Mouse (Mus musculus): ENCODE measurements around the gene A4gnt.

The A4gnt gene

DNA sequence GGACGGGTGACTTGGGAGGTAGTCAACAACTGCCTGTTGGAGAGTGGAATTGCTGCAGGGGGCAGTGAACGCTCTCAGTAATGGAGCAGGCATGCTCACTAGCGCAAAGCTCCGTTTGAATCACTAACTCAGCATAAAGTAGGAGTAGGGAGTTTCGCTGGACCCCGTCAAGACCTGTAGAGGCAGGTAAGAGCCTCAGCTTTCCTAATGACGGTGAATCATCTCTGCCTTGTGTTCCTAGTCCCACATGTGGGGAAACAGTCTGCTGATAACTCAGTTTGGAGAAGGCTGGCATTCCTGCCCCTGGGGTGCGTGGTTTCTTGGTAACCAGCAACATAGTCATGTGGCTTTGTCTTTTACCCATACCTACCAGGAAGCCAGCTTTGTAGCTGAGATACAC lies 20.0 kb downstream of the A4gnt start:
- DNase-seq (ENCODE audit: extremely low spot score, low spot score): no peak

DNA sequence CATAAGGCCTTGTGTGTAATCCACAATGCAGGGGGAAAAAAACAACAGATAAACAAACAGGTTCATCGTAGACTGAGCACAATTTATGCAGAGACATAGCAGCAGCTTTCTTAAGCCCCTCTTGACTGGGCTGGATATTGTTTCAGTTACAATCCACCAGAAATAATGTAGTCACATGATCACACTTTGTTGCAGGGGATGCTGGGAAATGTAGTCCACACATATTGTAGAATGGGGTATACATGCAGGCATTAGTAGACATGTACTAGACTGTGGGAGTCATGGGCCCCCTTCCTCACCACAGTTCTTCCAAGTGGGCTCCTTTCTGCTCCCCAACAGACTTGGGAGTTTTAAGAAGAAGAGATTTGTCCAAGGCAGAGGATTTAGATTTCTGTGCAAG lies 24.5 kb downstream of the A4gnt start:
- no peak for DNase-seq (ENCODE audit: extremely low spot score, low spot score)

DNA sequence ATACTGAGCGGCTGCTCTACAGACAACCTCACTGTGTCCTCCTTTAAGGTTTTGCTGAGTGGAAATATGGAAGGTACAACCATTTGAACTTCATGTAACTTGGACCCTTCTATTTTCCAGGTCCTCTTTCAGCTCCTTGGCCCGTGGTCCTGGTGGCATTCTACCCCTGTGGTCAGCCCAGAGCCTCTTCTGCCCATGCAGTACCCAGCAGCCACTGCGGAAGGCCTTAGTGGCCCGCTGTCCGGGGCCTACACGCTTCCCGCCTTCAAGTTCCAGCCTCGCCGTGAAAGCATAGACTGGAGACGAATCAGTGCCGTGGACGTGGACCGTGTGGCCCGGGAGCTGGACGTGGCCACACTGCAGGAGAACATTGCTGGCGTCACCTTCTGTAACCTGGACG lies 24.9 kb downstream of the A4gnt start:
- no peak for DNase-seq (ENCODE audit: extremely low spot score, low spot score)

DNA sequence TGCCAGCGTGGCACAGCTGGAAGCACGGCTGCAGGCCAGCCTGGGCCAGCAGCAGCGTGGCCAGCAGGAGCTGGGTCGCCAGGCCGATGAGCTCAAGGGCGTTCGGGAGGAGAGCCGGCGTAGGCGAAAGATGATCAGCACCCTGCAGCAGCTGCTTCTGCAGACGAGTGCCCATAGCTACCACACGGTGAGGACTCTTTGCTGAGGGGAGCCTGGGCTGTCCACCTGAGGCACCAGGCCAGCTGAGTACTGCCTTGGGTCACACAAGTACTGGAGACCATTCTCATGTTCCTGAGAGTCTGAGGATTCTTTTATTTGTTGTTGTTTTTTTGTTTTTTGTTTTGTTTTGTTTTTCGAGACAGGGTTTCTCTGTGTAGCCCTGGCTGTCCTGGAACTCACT lies 25.4 kb downstream of the A4gnt start:
- no peak for DNase-seq (ENCODE audit: extremely low spot score, low spot score)

DNA sequence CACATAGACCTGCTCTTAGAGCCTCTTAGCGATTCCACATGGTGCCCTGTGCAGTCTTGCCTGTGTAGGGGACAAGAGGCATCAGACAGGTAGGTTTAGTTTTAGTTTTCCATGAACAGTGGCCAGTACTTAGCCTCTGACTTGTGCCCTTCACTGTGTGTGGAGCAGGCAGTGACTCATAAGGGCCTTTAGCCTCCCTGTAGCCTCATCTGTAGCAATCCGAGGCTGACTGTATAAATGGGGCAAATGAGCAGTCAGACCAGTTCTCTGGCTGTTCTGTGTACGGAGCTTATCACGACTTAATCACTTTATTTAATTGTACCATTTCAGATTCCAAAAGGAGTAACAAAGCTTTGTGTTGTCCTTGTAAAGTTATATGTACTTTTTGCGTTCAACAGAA lies 27.7 kb downstream of the A4gnt start:
- no peak for DNase-seq (ENCODE audit: extremely low spot score, low spot score)

DNA sequence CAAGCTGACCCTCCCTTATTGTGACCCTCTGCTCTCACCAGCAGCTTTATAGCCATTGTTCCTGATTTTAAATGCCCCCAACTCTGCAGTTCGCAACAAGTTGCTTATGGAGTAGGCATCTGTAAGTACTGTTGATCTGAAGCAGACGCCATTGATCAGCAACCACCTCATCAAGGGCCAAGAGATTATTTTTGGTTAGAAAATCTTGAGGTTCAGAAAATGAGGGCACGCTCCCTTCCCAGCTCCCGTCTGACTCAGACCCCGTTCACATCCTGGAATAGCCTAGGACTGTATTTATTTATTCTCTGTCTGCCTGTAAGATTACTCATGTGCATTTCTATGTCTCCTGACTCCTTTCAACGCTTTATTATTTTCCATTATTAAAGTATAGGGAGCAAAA lies 33.1 kb downstream of the A4gnt start:
- no peak for DNase-seq (ENCODE audit: extremely low spot score, low spot score)

DNA sequence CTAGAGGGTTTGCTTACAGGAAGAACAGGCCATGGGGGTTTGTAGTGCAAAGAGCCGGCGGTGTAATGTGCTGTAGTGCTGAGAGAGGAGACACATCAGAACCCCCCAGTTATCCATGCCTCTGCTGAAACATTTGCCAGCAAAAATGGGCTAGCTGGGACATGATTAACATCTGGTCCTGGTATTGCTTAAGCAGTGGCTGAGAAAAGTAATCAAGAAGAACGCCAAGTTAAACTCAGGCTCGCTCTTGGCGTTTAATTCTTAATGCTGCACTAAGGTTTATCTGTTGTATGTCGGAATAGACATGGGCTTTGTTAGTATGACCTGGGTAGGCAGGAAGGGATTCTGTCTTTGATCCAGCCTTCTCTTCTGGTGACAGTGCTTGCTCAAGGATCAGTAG lies 33.8 kb downstream of the A4gnt start:
- DNase-seq (ENCODE audit: extremely low spot score, low spot score): no peak

DNA sequence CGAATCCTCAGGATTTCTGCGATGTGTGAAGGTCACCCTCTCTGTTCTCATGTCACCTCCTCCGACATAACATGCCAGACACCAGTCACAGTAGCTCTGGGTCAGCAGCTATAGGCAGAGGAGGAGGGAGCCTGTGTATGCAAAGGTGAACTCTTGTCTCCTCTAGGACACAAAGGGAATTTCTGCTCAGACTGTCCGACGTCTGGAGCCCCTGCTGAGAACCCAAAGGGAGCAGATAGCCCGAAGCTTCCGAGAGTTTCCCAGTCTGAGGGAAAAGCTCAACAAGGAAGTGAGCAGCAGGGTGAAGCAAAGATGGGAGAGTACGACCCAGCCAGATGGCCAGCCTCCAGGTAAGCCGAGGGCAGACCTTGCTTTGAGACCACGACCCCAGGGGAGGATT lies 48.5 kb downstream of the A4gnt start:
- DNase-seq (ENCODE audit: extremely low spot score, low spot score): no peak

DNA sequence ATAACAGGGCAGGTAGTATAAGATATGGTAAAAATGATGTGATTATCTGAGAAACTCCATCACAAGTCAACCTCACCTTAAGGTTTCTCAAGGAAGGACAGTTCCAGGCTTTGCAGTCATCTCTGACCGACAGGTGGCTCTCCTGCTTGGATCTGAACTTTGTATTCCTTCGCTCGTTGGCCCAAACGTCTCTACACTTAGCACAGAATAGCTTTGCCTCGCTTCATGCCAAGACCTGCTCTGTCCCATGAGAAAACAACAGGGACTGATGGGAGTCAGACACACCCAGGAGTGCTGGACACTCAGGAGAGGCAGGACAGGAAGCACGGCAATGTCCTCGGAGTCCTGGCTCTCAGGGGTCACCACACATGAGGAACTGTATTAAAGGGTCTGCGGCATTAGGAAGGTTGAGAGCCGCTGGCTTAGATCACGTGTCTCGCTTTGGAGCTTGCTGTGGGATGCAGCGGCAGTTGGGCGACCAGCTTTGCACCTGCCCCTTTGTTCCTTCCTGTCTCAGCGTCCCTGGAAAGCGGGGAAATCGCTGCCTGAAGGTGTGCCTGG lies 49.4 kb downstream of the A4gnt start:
- DNase-seq (ENCODE audit: extremely low spot score, low spot score): no peak

DNA sequence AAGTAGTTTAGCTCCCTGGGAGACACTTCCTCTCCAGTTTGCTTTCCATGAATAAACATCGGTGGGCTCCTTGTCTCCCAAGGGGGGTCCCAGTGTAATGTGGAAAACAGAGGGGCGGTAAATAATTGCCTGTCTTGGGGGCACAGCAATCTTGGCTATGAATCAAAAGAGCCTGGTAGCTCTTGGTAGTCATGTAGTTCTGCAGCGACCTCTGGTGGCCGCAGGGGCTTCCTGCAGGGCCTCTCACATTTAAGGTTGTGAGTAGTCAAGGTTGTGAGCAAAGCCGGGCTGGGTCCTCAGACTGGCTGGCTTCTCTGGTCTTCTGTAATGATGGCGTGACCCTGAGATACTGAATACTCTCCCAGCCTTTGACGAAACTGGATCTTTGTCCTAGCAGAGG lies 50.1 kb downstream of the A4gnt start:
- peak; percentile 83 for DNase-seq (ENCODE audit: extremely low spot score, low spot score)

DNA sequence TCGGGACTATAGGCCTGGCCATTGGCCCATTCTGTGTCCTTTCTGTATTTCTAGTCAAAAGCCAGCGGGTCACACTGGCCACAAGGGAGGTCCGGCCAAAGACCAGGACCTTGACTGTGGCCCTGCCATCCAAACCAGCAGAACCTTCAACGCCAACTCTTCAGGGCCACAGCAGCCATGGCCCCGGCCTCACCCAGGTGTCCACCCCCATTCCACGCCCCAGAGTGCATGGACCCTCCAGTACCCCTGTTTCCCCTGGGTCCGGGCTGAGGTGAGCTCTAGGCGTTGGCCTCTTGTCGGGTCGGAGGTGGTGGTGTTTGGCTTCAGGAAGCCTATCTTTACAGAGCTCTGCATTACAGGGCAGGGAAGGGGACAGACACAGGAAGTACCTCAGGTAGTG lies 50.6 kb downstream of the A4gnt start:
- DNase-seq (ENCODE audit: extremely low spot score, low spot score): no peak

DNA sequence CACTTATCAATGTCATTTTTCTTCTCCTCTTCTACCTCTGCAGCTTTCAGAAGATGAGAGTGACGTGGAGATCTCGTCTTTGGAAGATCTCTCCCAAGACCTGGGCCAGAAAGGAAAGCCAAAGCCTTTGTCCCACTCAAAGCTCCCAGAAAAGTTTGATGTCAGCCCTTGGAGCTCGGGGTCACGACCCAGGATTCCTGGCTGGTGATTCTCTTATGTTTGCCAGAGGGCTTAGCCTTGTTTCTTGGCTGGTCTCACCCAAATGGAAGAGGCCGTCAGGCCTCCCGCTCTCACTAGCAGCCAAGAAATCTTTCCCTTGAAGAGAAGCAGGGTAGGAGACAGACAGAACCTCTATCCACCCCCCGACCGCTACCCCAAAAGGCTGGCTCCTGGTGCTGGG lies 55.3 kb downstream of the A4gnt start:
- no peak for DNase-seq (ENCODE audit: extremely low spot score, low spot score)

DNA sequence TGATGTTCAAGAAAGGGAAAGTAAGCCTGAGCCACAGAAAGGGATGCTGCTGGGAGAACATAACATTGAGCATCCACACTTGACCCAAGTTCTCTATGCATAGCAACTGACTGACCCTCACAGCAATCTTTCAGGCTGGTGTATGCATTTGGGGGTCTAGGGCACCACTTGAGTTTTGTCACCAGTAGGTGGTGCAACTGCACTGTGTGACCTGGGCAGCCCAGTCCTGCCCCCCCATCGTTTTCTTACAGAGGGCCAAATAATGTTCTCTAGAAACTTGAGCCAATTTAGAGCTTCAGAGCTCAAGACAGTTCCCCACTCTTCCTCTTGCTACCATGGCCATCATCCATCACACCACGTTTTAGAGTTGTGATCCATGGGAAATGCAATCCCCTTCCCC lies 59.3 kb downstream of the A4gnt start:
- DNase-seq (ENCODE audit: extremely low spot score, low spot score): no peak

Measured in neural tube, embryonic 10.5 days (tissue).